Mouse (Mus musculus): ENCODE results near the gene Tlr6.

Gene Tlr6

DNA sequence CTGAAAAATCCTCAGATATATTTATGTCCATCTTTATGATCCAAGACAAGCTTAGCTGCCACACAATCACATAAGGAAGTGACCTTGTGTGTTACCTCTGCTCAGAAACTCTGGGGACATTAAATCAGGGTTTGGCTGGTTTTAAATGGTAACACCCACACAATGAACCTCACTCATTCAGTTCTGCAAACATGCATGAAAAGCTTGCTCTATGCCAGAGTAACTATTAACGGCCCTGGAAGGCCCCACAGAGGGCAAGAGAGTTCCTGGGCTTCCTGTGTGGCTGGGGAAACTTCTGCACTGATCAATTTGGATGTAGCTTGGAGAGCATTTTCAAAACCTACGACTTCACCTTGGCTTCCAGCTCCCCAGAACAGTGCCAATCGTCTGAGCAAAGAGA is 27.7 kb downstream of the Tlr6 start:
- DNase-seq (ENCODE audit: low read depth): no peak

DNA sequence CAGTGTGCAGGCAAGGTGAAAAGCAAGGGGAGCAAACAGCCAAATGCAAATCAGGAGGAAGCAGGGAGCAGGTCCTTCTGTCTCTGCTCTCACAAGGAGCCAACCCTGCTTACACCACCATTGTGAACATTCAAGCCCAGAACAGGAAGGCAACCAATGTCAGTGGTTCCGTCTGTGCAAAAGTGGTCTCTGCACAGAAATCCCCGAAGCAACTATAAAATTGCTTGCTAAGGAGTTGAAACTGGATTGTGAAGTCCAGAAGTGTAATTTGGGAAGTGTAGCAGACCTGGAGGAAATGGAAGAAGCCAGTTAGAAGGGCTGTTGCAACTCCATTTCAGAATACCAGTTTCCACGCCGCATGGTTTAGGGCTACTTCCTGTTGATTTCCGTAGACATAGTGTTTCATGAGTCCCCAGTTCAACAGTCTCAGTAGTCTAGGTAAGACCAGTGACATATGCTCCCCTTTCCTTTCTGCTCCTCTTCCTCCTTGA is 37.0 kb downstream of the Tlr6 start:
- no peak for DNase-seq (ENCODE audit: low read depth)

DNA sequence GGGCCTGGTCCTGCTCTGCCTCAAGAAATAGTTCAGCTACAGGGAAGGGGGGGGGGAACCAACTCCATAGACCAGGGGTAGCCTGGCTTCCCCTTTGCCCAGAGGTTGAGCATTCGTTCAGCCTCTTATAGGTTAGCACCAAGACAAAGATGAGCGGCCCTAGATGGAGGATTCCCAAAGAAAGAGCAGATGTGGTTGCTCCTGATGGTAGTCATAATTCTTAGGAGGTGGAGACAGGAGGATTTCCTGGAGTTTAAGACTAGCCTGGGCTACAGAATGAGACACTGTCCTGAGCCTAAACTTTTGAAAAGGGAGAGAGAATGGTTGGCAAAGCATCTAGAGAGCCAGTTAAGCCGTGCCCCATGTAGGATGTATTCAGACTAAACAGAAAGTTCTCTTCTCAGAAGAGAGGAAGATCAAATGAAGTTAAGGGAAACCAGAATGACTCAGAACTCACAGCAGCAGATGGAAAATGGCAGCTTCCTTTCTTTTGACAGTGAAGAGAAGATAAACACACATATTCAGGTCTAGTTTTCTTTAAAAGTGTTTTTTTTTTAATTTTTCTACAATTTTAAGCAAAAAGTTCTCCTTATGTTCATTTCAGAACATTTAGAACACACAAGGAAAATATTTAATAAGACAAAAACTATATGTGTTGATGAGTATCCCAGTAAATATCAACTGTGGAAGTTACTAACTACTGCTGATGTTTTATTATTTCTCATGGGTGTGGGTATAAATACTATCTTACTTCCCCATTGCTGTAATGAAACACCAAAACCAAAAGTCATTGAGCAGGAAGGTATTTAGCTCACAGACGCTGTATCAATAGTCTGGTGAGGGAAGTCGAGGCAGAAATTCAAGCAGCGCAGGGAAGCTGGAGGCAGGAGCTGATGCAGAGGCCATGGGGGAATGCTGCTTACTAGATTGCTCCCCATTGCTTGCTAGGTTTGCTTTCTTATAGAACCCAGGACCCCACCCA is 41.0 kb downstream of the Tlr6 start:
- DNase-seq (ENCODE audit: low read depth): no peak

DNA sequence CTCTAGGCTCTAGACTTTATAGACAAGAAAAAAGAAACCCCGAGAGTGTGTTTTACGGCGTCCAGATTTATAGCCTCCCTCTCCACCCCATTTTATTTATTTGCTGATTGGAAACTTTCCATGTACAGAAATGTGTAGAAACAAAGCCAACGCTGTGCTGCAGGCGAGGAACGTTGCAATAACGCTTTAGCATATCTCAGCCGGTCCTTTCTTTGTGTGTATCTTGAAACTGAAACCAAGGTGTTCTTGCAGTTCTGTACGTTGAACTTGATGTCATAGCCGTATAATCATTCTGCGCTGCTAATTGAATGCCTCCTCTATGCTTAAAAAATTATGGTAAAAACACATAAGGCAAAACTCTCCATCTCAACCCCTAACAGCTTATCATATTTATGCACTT is 42.2 kb downstream of the Tlr6 start:
- no peak for DNase-seq (ENCODE audit: low read depth)

DNA sequence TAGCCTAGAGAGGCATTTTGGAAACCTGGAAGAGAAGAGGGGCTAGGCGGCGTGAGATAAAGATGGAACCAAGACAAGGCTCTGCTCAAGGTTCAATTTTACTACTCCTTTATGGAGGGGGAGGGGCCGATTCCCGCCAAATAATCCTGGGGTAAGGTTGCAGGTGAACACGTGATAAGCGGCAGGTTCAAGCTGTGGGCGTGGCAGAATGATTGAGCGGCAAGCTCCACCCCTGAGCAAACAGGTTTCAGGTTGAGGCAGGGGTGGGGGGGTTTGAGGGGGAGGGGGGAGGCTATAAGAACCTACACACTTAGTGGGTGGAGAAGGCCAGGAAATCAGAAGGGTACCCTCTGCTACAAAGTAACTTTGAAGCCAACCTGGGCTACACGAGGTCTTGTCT is 42.7 kb downstream of the Tlr6 start:
- no peak for DNase-seq (ENCODE audit: low read depth)

DNA sequence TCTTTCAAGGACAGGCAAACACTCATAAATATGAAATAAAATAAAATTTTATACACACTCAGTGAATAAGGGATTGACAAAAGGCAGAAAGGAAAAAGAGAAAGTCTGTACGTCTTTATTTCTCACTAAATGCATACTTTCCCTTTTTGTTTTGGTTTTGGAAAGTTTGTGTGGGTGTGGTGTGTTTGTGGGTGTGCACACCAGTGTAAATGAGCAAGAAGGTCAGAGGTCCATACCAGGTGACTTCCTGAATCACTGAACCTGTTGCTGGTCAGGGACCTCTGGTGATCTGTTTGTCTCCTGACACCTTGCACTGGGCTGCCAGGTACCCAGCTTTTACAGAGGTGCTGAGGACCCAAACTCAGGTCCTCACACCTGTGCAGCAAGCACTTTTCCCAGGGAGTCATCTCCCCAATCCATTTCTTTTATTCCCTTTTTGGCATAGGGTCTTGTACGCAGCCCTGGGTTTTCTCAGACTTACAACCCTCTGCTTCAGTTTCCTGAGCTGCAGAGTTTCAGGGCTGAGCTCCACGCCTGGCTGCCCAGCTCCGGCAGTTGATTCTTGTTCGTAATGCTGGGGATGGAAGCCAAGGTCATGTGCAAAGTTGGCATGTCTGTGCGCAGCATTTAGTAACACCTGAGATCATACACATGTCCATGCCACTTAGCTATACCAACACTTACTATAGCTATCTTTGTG is 51.2 kb downstream of the Tlr6 start:
- no peak for DNase-seq (ENCODE audit: low read depth)

DNA sequence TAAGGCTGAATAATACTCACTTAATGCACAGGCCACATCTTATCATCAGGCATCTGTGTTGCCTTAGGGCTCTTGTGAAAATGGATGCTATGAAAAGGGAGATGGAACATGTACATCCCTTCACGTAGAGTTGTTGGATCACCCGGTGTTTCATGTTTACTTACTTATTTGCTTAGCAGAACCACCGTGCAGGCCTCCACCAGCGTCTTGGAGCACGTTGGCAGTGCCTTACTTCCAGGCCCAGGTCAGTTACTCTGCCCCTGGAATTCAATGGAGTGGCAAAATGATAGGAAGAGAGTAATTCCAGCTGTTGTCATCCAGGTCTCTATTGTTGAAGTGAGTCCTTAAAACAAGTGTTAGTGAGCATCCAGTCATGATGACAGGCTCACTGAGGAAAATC is 52.0 kb downstream of the Tlr6 start:
- DNase-seq (ENCODE audit: low read depth): no peak

DNA sequence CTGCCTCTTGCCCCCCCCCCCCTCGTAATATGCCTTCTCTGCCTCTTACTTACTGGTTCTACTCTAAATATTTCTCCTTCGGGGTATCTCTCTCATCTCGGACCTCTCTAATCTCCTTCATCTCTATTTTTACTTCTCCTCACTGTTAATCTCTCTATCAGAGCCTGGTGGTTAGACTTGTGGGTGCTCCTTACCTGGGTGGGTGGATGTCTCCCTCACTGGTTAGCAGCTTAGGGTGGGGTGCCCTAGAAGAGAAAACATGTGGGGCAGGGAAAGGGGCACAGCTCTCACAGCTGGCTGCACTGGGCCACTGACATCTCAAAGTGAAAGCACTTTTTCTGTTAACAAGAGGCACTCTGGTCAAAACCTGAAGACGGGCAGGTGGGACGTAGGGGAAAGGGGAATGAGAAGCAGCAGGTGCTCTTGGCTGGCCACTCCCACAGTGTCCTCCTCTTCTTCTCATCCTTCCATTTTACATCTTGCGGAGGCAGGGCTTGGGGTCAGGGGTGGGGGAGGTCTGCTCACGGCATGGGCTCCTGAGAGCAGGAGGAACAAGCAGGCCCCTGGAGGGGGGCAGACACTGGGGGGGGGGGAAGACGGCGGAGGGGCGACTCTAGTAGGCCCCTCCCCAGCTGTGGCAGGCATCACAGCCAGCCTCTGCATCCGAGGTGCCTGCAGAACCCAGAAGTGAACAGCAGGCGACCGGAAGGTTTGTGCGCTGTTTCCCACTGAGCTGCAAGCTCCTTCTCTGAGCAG is 54.2 kb downstream of the Tlr6 start:
- DNase-seq (ENCODE audit: low read depth): no peak

Data from NIH3T3 (cell line).